Mouse (Mus musculus) v-Abl transformed pro-B cells (cell line): ENCODE results near the gene Slc48a1.

Experiments
- in situ Hi-C, 2 experiments: fragments of 400-800 bp; cut with MboI; formaldehyde crosslinking; loops; one replicate each; pipeline ENCODE4 v1.15.1; 2025; ENCODE audit not compliant: unreplicated experiment in 2 of 2

Gene Slc48a1

GRCm38 (mm10) chr15:97795559-97796235, 17.4 kb downstream of the Slc48a1 start:
- in situ Hi-C loops, result loop anchor here in 1 of 2 experiments (10.0 to 25.0 kb wide), 2 partner anchors 333 to 601 kb away; no protein-coding TSS in a partner anchor

- in situ Hi-C loops, result loop anchor here in 1 of 2 experiments (10.0 to 25.0 kb wide), 2 partner anchors 334 to 602 kb away; no protein-coding TSS in a partner anchor
Measured at GRCm38 (mm10) chr15:97796674-97797310, 18.5 kb downstream of the Slc48a1 start.

- in situ Hi-C loops, result loop anchor here in 1 of 2 experiments (10.0 to 25.0 kb wide), 2 partner anchors 336 to 603 kb away; no protein-coding TSS in a partner anchor
Measured at GRCm38 (mm10) chr15:97798134-97798533, 19.8 kb downstream of the Slc48a1 start.

GRCm38 (mm10) chr15:97799446-97799845, 21.1 kb downstream of the Slc48a1 start:
- in situ Hi-C loops, result loop anchor here in 1 of 2 experiments (10.0 to 25.0 kb wide), 2 partner anchors 337 to 605 kb away; no protein-coding TSS in a partner anchor

- in situ Hi-C loops, result no loop called here
Measured at GRCm38 (mm10) chr15:97800853-97801252, 22.5 kb downstream of the Slc48a1 start.

GRCm38 (mm10) chr15:97801811-97802210, 23.5 kb downstream of the Slc48a1 start:
- in situ Hi-C loops, result no loop called here

GRCm38 (mm10) chr15:97802575-97802974, 24.3 kb downstream of the Slc48a1 start:
- in situ Hi-C loops, result no loop called here

- in situ Hi-C loops, result no loop called here
Measured at GRCm38 (mm10) chr15:97807867-97808266, 29.5 kb downstream of the Slc48a1 start.

- in situ Hi-C loops, result no loop called here
Measured at GRCm38 (mm10) chr15:97808532-97808931, 30.2 kb downstream of the Slc48a1 start.

- in situ Hi-C loops, result no loop called here
Measured at GRCm38 (mm10) chr15:97809206-97809605, 30.9 kb downstream of the Slc48a1 start.

GRCm38 (mm10) chr15:97809942-97810341, 31.6 kb downstream of the Slc48a1 start:
- in situ Hi-C loops, result no loop called here

GRCm38 (mm10) chr15:97810399-97810798, 32.1 kb downstream of the Slc48a1 start:
- in situ Hi-C loops, result no loop called here

- in situ Hi-C loops, result no loop called here
Measured at GRCm38 (mm10) chr15:97811307-97811706, 33.0 kb downstream of the Slc48a1 start.

GRCm38 (mm10) chr15:97812126-97812525, 33.8 kb downstream of the Slc48a1 start:
- in situ Hi-C loops, result no loop called here

- in situ Hi-C loops, result no loop called here
Measured at GRCm38 (mm10) chr15:97812875-97813274, 34.6 kb downstream of the Slc48a1 start.

GRCm38 (mm10) chr15:97813452-97814204, 35.3 kb downstream of the Slc48a1 start:
- in situ Hi-C loops, result no loop called here

- in situ Hi-C loops, result no loop called here
Measured at GRCm38 (mm10) chr15:97814703-97815102, 36.4 kb downstream of the Slc48a1 start.

- in situ Hi-C loops, result no loop called here
Measured at GRCm38 (mm10) chr15:97815254-97815653, 36.9 kb downstream of the Slc48a1 start.

- in situ Hi-C loops, result no loop called here
Measured at GRCm38 (mm10) chr15:97816199-97816994, 38.1 kb downstream of the Slc48a1 start.

- in situ Hi-C loops, result no loop called here
Measured at GRCm38 (mm10) chr15:97819937-97820336, 41.6 kb downstream of the Slc48a1 start.
